Mouse (Mus musculus) erythroblast, embryonic 14.5 days (primary cell): ENCODE results near the gene Arl4a.

ENCODE experiments used
- GATA1 ChIP-seq: IDR thresholded peaks from 2 replicates; pipeline ENCODE4 v1.6.1; 2012; ENCODE audit warnings: low read length, inconsistent platforms, mixed read lengths
- TAL1 ChIP-seq: IDR thresholded peaks from 3 replicates; pipeline ENCODE4 v1.6.1; 2012; ENCODE audit warnings: low read length, inconsistent platforms, mixed read lengths

DNA sequence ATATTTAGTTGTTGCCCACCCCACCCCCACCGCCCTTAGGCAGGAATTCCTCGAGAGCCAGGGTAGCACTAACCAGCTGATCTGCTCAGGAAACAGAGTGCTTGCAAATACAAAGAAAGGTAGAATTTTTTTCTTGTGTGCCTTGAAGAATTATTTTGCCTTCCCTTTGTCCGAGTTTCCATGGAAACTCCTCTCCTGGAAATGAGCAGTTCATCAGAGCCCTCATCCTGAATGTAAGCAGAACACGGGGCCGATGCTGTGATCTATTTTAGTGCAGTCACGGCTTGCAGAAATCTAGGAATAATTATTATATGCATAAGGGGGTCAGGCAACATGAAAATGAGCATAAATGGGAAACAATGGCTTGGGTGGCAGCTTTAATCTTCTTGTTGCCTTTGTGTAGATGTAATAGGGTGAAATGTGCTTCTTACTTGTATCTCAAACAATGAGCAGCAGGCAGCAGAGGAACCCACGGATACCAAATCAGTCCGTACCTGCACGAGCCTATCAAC is 61.9 kb downstream of the Arl4a start:
- TF ChIP-seq GATA1 (no peak), TAL1 (no peak)
